Mouse (Mus musculus): ENCODE data around the gene Olfr768. TPM values are rescaled to one million over a fixed set of nuclear protein-coding genes. Genes with fewer than 3 reads are reported as not detected.
"Not testable (repeated sequence)": the region's sequence is repeated elsewhere in the genome, so short reads cannot be mapped to it uniquely, and the experiment has no call there.

Gene Olfr768
- total RNA-seq (2015) (not detected in 2 replicates), total RNA-seq (2017) (not detected in 2 replicates)

DNA sequence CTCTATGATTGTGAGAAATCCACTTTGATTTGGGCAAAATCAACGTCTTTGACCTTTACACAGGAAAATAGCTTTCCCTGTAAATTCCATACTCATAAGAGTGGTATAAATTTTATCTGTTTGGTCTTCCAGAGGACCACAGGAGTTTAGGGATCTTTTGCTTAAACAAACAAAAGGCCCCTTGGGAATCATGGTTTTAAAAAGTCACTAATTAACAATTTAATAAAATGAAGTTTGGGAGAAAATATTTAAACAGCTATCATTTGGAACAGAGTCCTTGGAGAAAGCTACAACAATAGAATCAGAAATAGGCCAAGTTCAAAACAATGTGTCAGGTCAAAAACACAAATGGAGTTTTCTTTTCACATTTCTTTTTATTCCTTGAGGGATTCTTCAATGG is at the start of gene Olfr768:
Olfr768 (minus strand) TSS at position 101 of the 400 bp plus-strand sequence.
- no peak for ATAC-seq (replicated peaks; ENCODE audit: poor library complexity)

DNA sequence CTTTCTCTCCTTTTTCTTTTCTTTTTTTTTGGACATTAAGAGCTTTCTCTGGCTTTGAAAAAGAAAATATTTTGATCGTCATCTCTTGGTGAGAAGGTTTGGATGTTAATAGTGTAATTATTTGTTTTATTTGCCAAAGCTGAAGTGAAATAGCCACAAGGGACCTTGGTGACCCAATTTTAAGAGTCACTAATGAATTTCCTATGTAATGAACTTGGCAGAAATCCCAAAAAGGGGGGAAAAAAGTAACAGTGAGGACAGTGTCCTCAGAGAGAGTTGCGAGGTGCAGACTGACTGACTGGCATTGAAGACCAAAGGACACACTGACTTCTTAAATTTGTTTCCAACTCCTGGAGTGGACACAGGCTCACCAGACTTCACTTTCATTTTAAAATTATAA is 39.7 kb upstream of the Olfr768 start, which contains the start of gene Olfr770:
Olfr770 (minus strand) TSS at position 101 of the 400 bp plus-strand sequence.
- ATAC-seq (replicated peaks; ENCODE audit: poor library complexity), result no peak

DNA sequence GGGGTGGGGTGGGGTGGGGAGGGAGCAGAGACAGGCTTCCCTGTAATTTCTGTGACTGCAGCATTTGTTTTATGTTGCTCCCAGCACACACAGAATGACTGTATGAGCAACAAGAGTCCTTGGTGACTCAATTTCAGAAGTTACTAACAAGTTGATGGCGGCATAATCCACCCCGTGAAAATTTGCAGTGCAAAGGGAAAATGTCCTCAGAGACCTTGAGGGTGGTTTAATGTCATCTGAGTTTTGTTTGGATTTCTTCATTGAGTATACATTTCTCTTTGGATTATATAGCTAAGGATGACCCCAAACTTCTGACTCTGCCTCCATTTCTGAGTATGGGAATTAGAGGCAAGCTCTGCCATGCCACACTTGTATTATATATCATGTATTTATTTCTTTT is 18.6 kb upstream of the Olfr768 start, which contains the start of gene Olfr769:
Olfr769 (minus strand) TSS at position 101 of the 400 bp plus-strand sequence.
- no peak for ATAC-seq (replicated peaks; ENCODE audit: poor library complexity)

DNA sequence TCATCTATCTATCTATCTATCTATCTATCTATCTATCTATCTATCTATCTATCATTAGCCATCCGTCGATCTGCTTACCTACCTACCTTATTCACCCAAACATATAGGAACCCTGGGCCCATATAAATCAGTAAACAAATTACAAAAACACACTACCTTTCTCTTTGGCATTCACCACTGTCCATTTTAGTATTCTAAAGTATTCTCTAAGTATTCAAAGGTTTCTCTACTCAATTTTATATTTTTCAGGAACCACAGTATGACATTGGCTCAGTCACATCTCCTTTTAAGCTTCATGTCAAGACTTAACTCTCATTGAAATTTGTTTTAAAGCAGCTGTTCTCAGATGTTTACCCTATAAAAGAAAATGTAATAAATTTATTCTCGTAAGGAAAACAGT is 16.0 kb upstream of the Olfr768 start:
- ATAC-seq (replicated peaks; ENCODE audit: poor library complexity), result peak; percentile 53

DNA sequence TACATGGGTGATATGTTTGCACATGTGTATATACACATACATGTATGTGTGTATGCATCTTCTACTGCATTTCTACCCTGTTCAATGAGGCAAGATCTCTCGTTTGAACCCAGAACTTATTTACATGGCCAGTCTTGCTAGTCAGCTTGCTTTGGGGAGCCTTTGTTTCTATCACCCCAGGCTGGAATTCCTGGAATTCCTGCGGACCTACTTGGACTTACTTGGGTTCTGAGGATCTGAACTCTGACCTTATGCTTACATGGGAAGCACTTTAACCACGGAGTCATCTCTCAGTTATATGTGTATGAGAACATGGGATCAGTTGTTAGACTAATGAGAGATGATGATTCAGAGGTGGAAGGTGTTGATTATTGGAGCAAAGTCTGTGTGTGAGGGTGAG is 2.1 kb upstream of the Olfr768 start:
- ATAC-seq (replicated peaks; ENCODE audit: poor library complexity), result no peak

DNA sequence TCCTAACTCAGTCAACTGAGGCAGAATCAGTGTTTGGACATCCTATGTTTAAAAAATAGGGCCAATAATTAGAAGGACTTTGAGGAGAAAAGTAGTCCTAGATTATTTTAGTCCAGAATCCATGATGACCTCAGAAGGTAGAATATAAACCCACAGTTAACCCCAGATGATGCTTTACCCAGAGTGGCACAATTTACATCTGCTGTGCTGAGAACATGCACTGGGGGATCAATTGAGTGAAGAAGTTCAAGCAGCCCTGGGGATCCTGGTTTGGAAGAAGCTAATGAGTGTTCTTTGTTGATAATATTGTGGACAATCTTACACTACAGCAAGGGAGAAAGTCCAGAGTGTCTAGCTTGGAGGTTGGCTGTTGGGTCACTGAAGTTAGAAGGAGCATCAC is 16.4 kb downstream of the Olfr768 start, which contains the start of gene Olfr767:
Olfr767 (minus strand) TSS at position 101 of the 400 bp plus-strand sequence.
- not testable (repeated sequence) for ATAC-seq (replicated peaks; ENCODE audit: poor library complexity)

DNA sequence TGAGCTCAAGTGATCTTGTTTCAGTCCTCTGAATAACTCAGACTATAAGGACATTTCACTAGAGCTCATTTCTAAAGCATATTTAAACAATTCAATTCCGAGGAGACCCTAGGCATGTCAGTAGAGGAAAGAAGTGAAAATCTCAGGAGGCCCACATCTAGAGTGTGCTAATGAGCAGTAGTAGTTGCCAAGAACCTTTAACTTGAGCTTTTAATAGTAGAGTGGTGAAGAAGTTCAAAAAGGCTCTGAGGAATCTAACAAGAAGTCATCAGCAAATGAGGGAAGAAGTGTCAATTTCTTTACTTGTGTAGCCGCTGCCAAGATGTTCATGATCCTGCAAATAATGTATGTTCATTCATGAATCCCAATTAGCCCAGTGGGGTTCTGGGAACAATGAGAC is 30.3 kb downstream of the Olfr768 start, which contains the start of gene Olfr766-ps1:
Olfr766-ps1 (minus strand) TSS at position 101 of the 400 bp plus-strand sequence.
- no peak for ATAC-seq (replicated peaks; ENCODE audit: poor library complexity)

DNA sequence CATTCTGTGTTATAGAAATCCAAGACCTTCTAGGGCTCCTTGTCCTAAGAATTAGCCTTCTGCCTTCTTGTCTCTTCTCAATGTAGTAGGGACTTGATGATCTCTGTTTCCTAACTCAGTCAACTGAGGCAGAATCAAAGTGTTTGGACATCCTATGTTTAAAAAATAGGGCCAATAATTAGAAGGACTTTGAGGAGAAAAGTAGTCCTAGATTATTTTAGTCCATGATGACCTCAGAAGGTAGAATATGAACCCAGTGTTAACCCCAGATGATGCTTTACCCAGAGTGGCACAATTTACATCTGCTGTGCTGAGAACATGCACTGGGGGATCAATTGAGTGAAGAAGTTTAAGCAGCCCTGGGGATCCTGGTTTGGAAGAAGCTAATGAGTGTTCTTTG is 49.3 kb downstream of the Olfr768 start, which contains the start of gene Olfr765:
Olfr765 (minus strand) TSS at position 101 of the 400 bp plus-strand sequence.
- not testable (repeated sequence) for ATAC-seq (replicated peaks; ENCODE audit: poor library complexity)

Other genes starting within 250 kb of the Olfr768 start
- 0.07 TPM in 1 of 2 replicates, not detected in the other for gene Gdf11, start 207.7 kb downstream of the Olfr768 start, total RNA-seq (2015)
- 0.34 TPM in 1 of 2 replicates, not detected in the other for gene Gdf11, start 207.7 kb downstream of the Olfr768 start, total RNA-seq (2017)
- gene Cd63, start 198.4 kb downstream of the Olfr768 start, total RNA-seq (2015), result 210 and 275 TPM in 2 replicates
- gene Cd63, start 198.4 kb downstream of the Olfr768 start, total RNA-seq (2017), result 143 and 180 TPM in 2 replicates
- 0.90 and 15.7 TPM in 2 replicates for gene Rdh5, start 176.5 kb downstream of the Olfr768 start, total RNA-seq (2015)
- gene Rdh5, start 176.5 kb downstream of the Olfr768 start, total RNA-seq (2017), result 0.79 and 2.9 TPM in 2 replicates
- gene Bloc1s1, start 175.3 kb downstream of the Olfr768 start, total RNA-seq (2015), result 103 and 133 TPM in 2 replicates
- 65.7 and 106 TPM in 2 replicates for gene Bloc1s1, start 175.3 kb downstream of the Olfr768 start, total RNA-seq (2017)
- gene Itga7, start 165.6 kb downstream of the Olfr768 start, total RNA-seq (2015), result 0.15 TPM in 1 of 2 replicates, not detected in the other
- gene Itga7, start 165.6 kb downstream of the Olfr768 start, total RNA-seq (2017), result not detected in 2 replicates
- gene Mettl7b, start 138.4 kb downstream of the Olfr768 start, total RNA-seq (2015), result not detected in 2 replicates
- not detected in 2 replicates for gene Mettl7b, start 138.4 kb downstream of the Olfr768 start, total RNA-seq (2017)
- not detected in 2 replicates for gene Olfr9, start 109.9 kb downstream of the Olfr768 start, total RNA-seq (2015)
- not detected in 2 replicates for gene Olfr9, start 109.9 kb downstream of the Olfr768 start, total RNA-seq (2017)
- not detected in 2 replicates for gene Olfr763, start 88.6 kb downstream of the Olfr768 start, total RNA-seq (2015)
- gene Olfr763, start 88.6 kb downstream of the Olfr768 start, total RNA-seq (2017), result not detected in 2 replicates
- not detected in 2 replicates for gene Olfr764-ps1, start 59.5 kb downstream of the Olfr768 start, total RNA-seq (2015)
- not detected in 2 replicates for gene Olfr764-ps1, start 59.5 kb downstream of the Olfr768 start, total RNA-seq (2017)
- not detected in 2 replicates for gene Olfr765, start 49.4 kb downstream of the Olfr768 start, total RNA-seq (2015)
- not detected in 2 replicates for gene Olfr765, start 49.4 kb downstream of the Olfr768 start, total RNA-seq (2017)
- not detected in 2 replicates for gene Olfr766-ps1, start 30.4 kb downstream of the Olfr768 start, total RNA-seq (2015)
- gene Olfr766-ps1, start 30.4 kb downstream of the Olfr768 start, total RNA-seq (2017), result not detected in 2 replicates
- not detected in 2 replicates for gene Olfr767, start 16.5 kb downstream of the Olfr768 start, total RNA-seq (2015)
- not detected in 2 replicates for gene Olfr767, start 16.5 kb downstream of the Olfr768 start, total RNA-seq (2017)
- gene Olfr769, start 18.5 kb upstream of the Olfr768 start, total RNA-seq (2015), result not detected in 2 replicates
- gene Olfr769, start 18.5 kb upstream of the Olfr768 start, total RNA-seq (2017), result not detected in 2 replicates
- not detected in 2 replicates for gene Olfr770, start 39.6 kb upstream of the Olfr768 start, total RNA-seq (2015)
- not detected in 2 replicates for gene Olfr770, start 39.6 kb upstream of the Olfr768 start, total RNA-seq (2017)
- gene Olfr771, start 65.4 kb upstream of the Olfr768 start, total RNA-seq (2015), result not detected in 2 replicates
- not detected in 2 replicates for gene Olfr771, start 65.4 kb upstream of the Olfr768 start, total RNA-seq (2017)
- gene Olfr772, start 78.5 kb upstream of the Olfr768 start, total RNA-seq (2015), result not detected in 2 replicates
- not detected in 2 replicates for gene Olfr772, start 78.5 kb upstream of the Olfr768 start, total RNA-seq (2017)
- gene Olfr773, start 88.0 kb upstream of the Olfr768 start, total RNA-seq (2015), result not detected in 2 replicates
- not detected in 2 replicates for gene Olfr773, start 88.0 kb upstream of the Olfr768 start, total RNA-seq (2017)
- not detected in 2 replicates for gene Olfr774, start 136.8 kb upstream of the Olfr768 start, total RNA-seq (2015)
- not detected in 2 replicates for gene Olfr774, start 136.8 kb upstream of the Olfr768 start, total RNA-seq (2017)
- not detected in 2 replicates for gene Olfr775, start 149.0 kb upstream of the Olfr768 start, total RNA-seq (2015)
- not detected in 2 replicates for gene Olfr775, start 149.0 kb upstream of the Olfr768 start, total RNA-seq (2017)
- gene Olfr776, start 159.8 kb upstream of the Olfr768 start, total RNA-seq (2015), result not detected in 2 replicates
- not detected in 2 replicates for gene Olfr776, start 159.8 kb upstream of the Olfr768 start, total RNA-seq (2017)
- not detected in 2 replicates for gene Olfr777, start 172.1 kb upstream of the Olfr768 start, total RNA-seq (2015)
- not detected in 2 replicates for gene Olfr777, start 172.1 kb upstream of the Olfr768 start, total RNA-seq (2017)
- gene Olfr780, start 218.7 kb upstream of the Olfr768 start, total RNA-seq (2015), result not detected in 2 replicates
- not detected in 2 replicates for gene Olfr780, start 218.7 kb upstream of the Olfr768 start, total RNA-seq (2017)
- not detected in 2 replicates for gene Olfr781, start 229.5 kb upstream of the Olfr768 start, total RNA-seq (2015)
- gene Olfr781, start 229.5 kb upstream of the Olfr768 start, total RNA-seq (2017), result not detected in 2 replicates
- gene Olfr782, start 249.5 kb upstream of the Olfr768 start, total RNA-seq (2015), result not detected in 2 replicates
- not detected in 2 replicates for gene Olfr782, start 249.5 kb upstream of the Olfr768 start, total RNA-seq (2017)